Mouse (Mus musculus) v-Abl transformed pro-B cells (cell line): ENCODE measurements around the gene Nagk.
"Not testable (repeated sequence)": the region's sequence is repeated elsewhere in the genome, so short reads cannot be mapped to it uniquely, and the experiment has no call there.

Experiments used
- in situ Hi-C, 2 experiments: fragments of 400-800 bp; cut with MboI; formaldehyde crosslinking; loops; one replicate each; pipeline ENCODE4 v1.15.1; 2025; ENCODE audit not compliant: unreplicated experiment in 2 of 2

Gene Nagk

GRCm38 (mm10) chr6:83794760-83795296 is at the start of gene Nagk:
TSS of gene Nagk (plus strand) at chr6:83794982.
- in situ Hi-C loops: no loop called here

- in situ Hi-C loops: no loop called here
Measured at GRCm38 (mm10) chr6:83745466-83745865, 49.3 kb upstream of the Nagk start.

DNA sequence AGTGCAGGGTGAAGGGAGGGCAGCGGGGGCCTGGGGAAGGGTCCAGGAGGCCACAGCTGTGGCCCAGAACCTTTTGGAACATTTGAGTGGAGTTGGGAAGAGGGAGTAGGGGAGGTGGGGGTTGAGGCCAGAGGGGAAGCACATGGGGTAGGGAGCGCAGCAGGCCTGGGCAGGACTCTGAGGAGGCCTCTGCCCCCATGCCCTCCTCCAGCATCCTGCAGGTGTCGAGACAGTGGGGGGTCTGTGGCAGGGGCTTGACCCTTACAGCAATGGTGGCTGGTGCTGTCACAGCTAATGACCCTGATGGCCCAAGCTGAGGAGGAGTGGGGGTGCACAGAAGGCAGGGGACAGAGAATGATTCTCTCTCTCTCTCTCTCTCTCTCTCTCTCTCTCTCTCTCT is 45.5 kb upstream of the Nagk start:
- in situ Hi-C loops: no loop called here

DNA sequence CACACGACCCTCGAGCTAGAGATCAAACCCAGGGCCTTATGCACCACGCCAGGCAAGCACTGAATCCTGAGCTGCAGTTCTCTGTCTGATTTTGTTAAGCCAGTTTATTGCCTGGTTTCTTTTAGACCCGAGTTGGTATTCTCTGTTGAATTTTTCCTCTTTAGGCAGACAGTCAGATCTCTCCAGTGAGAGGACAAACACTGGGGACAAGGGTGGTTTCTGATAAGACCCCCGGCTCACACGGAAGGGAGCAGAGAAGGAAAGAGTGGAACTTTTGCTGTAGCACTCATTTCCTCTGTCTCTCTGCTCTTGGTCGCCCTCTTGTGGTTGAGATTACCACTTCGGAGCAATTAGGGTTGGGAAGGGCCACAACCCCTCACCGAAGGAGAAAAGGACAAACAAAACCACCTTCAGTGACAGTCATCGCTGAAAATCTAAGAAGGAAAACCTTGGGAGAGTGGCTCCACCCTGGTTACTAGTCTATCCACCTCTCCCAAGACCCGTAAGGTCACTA is 44.6 kb upstream of the Nagk start:
- in situ Hi-C loops: loop anchor here in 1 of 2 experiments (5.0 kb wide), 1 partner anchor 63 kb away; no protein-coding TSS in a partner anchor

- in situ Hi-C loops: no loop called here
Measured at GRCm38 (mm10) chr6:83756051-83756450, 38.7 kb upstream of the Nagk start.

DNA sequence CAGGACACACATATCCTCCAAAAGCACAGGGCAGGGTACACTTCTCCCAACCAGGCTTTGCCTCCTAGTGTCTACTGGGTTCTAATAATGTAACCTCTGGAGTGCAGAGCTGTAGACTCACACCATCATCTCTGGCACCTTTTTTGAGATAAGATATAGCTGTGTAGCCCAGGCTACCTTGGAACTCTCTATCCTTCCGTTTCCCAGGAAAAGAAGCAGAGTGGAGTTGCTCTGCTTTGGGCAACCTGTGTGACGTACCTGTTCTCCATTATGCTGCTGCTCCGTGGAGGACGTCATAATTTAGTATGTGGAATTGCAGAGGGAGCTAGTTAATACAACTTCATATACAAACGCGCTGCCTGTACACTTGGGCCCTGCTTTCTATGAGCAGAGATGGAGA is 32.4 kb upstream of the Nagk start, which contains the start of gene Ankrd53:
TSS of gene Ankrd53 (plus strand) at position 301 of the 400 bp plus-strand sequence.
- in situ Hi-C loops: no loop called here

- in situ Hi-C loops: no loop called here
Measured at GRCm38 (mm10) chr6:83762880-83763431, 31.8 kb upstream of the Nagk start.

- in situ Hi-C loops: no loop called here
Measured at GRCm38 (mm10) chr6:83766982-83767381, 27.8 kb upstream of the Nagk start.

DNA sequence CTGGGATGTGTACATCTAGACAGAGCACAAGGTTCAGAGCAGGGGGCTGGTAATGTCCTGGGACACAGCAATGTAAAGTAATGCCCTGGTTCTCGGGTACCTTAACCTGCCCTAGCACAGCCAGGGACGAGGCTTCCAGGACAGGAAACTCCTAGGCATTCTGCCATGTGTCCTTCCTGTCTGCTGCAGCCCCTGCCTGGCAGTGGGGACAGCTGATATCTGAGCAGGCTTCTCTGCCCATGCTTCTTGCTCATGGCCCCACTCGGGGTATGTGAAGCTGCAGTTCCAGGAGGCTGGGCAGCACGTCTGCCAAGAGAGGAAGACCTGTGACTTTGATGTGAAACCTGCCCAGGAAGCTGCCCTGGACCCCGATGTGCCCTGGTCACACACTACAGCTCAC is 26.3 kb upstream of the Nagk start:
- in situ Hi-C loops: no loop called here

GRCm38 (mm10) chr6:83774126-83774525 is 20.7 kb upstream of the Nagk start:
- in situ Hi-C loops: no loop called here

- in situ Hi-C loops: loop anchor here in 1 of 2 experiments (5.0 kb wide), 1 partner anchor 83 kb away; no protein-coding TSS in a partner anchor
Measured at GRCm38 (mm10) chr6:83774781-83775563, 19.8 kb upstream of the Nagk start.

DNA sequence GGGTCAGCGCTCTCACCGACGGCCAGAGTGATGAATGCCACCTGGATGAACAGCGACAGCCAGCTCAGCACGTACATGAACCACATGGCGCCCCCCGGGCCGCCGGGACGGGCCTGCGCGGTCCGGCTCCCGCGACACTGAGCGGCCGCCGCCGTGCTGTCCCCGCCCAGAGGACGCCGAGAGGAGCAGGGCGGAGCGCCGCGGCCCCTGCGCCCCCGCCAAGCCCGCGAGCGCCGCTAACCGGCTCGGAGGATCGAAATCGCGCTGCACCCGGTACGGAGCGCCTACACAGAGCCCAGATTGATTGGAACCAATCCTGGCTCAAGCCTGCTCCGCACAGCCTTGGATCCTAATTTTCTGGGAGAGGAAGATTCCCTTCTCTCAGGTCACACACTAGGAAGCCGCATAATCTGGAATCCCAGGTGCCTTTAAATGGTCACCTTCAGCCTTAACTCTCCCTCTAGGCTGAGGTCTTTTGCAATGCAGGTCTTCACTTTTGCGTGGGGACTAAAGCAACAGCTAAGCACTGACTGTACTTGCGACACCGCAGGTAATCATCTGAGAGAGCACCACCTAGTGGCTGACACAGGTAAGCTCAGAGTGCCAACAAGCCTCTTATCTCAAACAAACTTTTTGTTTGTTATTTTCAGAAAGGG is 19.0 kb upstream of the Nagk start, which contains the start of gene Tex261:
TSS of gene Tex261 (minus strand) at position 176 of the 656 bp plus-strand sequence.
- in situ Hi-C loops: loop anchor here in 1 of 2 experiments (5.0 kb wide), 1 partner anchor 83 kb away; no protein-coding TSS in a partner anchor

DNA sequence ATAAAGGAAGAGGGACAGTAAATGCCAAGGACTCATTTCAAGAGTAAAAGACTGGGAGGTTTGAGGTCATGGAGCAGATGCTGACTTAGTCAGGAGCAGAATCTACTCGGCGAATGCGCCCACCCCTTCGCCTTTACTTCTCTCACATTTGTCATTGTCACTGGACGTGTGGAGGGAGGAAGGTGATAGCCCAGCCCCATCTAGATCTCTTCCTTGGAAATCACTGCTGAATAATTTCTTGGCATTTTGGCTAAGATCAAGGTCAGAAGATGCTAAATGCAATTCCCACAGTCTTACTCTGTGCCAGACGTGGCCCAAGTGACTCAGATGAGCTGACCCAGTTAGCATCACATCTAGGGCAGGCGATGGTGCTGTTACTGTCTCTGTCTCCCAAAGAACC is 16.5 kb upstream of the Nagk start:
- in situ Hi-C loops: loop anchor here in 1 of 2 experiments (5.0 kb wide), 1 partner anchor 86 kb away; no protein-coding TSS in a partner anchor

DNA sequence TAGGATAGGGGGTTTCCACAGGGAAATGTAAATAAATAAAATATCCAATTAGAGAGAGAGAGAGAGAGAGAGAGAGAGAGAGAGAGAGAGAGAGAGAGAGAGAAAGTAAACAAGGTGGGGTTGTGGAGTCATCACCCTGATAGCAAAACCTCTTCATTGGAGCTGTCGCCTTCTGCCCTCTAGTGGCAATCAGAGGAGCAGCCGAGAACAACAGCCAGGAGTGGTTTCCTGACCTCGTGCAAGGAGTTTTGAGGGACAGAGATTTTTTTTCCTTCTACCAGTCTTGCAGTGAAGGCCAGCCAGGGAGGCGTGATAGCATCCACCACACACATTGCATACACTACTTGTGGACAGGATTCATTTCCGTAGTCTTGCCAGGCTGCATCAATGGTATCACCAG is 15.8 kb upstream of the Nagk start:
- in situ Hi-C loops: loop anchor here in 1 of 2 experiments (5.0 kb wide), 1 partner anchor 87 kb away; no protein-coding TSS in a partner anchor

- in situ Hi-C loops: no loop called here
Measured at GRCm38 (mm10) chr6:83786426-83786825, 8.4 kb upstream of the Nagk start.

DNA sequence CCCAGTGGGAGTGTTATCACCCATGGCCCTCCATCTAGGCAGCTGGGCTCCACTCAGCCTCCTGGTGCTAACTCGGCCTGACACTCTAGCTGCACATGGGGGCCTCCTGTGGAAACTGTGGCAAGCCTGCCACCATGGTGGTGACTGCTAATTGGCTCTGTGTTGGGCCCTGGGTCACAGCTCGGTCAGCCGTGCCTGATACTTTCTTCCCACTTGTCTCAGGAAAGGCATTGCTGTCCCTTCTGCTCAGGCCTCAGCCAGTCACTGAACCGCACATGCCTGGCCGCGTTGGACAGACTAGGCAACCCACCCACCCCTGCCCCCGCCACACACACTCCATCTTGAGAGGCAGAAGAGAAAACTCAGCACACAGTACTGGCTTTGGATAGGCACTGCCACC is 6.2 kb upstream of the Nagk start:
- in situ Hi-C loops: no loop called here

DNA sequence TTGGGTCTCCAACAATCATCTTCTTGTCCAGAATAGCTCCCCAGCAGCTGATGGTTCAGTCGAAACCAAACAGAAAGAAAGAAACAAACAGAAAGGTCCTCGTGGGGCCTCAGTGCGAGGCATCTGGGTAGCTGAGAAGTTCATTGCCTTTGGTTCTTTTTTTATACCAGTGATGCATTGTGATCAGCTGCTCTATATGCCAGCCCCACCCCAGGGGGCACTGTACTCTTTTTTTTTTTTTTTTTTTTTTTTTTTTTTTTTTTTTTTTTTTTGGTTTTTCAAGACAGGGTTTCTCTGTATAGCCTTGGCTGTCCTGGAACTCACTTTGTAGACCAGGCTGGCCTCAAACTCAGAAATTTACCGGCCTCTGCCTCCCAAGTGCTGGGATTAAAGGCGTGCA is 4.2 kb upstream of the Nagk start:
- in situ Hi-C loops: not testable (repeated sequence)

DNA sequence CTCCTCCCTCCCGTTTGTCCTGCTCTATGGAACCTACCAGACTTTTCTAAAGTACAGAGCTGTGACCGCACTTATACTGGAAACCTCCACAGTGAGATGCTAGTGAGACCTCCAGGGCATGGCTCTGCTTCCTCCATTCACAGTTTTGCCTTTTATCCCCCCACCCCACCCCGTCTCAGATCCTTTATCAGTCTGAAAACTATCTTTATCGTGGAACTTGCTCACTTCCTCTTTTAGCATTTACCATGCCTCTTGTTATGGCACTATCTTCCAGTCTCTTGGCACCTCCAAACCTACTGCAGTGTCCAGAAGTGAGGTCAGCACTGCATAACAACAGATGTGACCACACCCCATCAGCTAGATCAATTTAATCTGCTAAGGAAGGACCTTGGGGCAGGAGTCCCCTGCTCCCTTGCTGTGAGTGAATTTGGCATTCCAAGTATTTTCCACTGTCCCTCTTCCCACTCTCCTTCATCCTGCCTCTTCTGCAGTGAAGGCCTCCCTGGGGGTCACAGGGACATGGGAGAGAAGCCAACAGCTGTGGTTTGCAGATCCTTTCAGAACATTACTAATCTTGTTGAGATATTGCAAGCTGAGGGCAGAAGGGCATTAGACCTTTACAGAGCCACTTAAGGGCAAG is 3.4 kb upstream of the Nagk start:
- in situ Hi-C loops: no loop called here

GRCm38 (mm10) chr6:83795492-83795900 is 714 bp downstream of the Nagk start:
- in situ Hi-C loops: no loop called here

- in situ Hi-C loops: no loop called here
Measured at GRCm38 (mm10) chr6:83796686-83797085, 1.9 kb downstream of the Nagk start.
